Mouse (Mus musculus) megakaryocyte-erythroid progenitor cell, adult 5-6 weeks (primary cell): Measurements from ENCODE around the gene Il17rd. TPM values are rescaled to one million over a fixed set of nuclear protein-coding genes. Genes with fewer than 3 reads are reported as not detected.

Experiments
- ATAC-seq: replicated peaks from 2 replicates; pipeline ENCODE4 v1.8.0; 2016; ENCODE audit warnings: mild to moderate bottlenecking, inconsistent platforms; ENCODE audit not compliant: severe bottlenecking, poor library complexity, low FRiP score, low TSS enrichment
- total RNA-seq, 2 experiments: library from RNA; stranded (forward) in 1 of 2; stranded (reverse) in 1 of 2; fragments of 200-1000, 215-1000 nt in 1 of 2; fragments of >200 nt in 1 of 2; fragmentation: Nextera tagmentation in 1 of 2; gene quantifications; 2 replicates each; pipeline ENCODE4 v1.2.3; 2014 to 2017

Il17rd gene
- total RNA-seq, 2 experiments from 2014 or later = 1.2 TPM; not detected in 1

GRCm38 (mm10) chr14:27043416-27043815 lies 4.7 kb downstream of the Il17rd start:
- ATAC-seq = no peak

- ATAC-seq = no peak
Measured at GRCm38 (mm10) chr14:27044221-27044966, 5.7 kb downstream of the Il17rd start.

- ATAC-seq = peak; percentile 43; the same call in 1 of the 2 replicates
Measured at GRCm38 (mm10) chr14:27044967-27045361, 6.2 kb downstream of the Il17rd start.

- ATAC-seq = no peak
Measured at GRCm38 (mm10) chr14:27048231-27048956, 9.7 kb downstream of the Il17rd start.

GRCm38 (mm10) chr14:27050043-27050442 lies 11.3 kb downstream of the Il17rd start:
- ATAC-seq = no peak

GRCm38 (mm10) chr14:27050560-27051510 lies 12.1 kb downstream of the Il17rd start:
- ATAC-seq = no peak

GRCm38 (mm10) chr14:27051511-27051895 lies 12.8 kb downstream of the Il17rd start:
- ATAC-seq = no peak

- ATAC-seq = no peak
Measured at GRCm38 (mm10) chr14:27058535-27059223, 19.9 kb downstream of the Il17rd start.

- ATAC-seq = no peak
Measured at GRCm38 (mm10) chr14:27059224-27059558, 20.4 kb downstream of the Il17rd start.

GRCm38 (mm10) chr14:27063338-27063737 lies 24.6 kb downstream of the Il17rd start:
- no peak for ATAC-seq

- ATAC-seq = no peak
Measured at GRCm38 (mm10) chr14:27066171-27066929, 27.6 kb downstream of the Il17rd start.

GRCm38 (mm10) chr14:27067866-27068271 lies 29.1 kb downstream of the Il17rd start:
- ATAC-seq = no peak

- no peak for ATAC-seq
Measured at GRCm38 (mm10) chr14:27069434-27070097, 30.8 kb downstream of the Il17rd start.

- ATAC-seq = no peak
Measured at GRCm38 (mm10) chr14:27070128-27070527, 31.4 kb downstream of the Il17rd start.

- no peak for ATAC-seq
Measured at GRCm38 (mm10) chr14:27070758-27071157, 32.0 kb downstream of the Il17rd start.

GRCm38 (mm10) chr14:27071985-27072384 lies 33.2 kb downstream of the Il17rd start:
- ATAC-seq = 0 out of 2 replicates have a peak, but pooled peaks have one; percentile 18

GRCm38 (mm10) chr14:27075084-27075483 lies 36.3 kb downstream of the Il17rd start:
- no peak for ATAC-seq

- ATAC-seq = no peak
Measured at GRCm38 (mm10) chr14:27075909-27076521, 37.3 kb downstream of the Il17rd start.
